Mouse (Mus musculus) kidney, adult 2 months (tissue): ENCODE measurements at regions not wholly inside any gene's neighbourhood (a gene's known extent, or its start where the extent isn't known, plus 50 kb on each side); places are given as distances from the start of the nearest gene placed in this dataset.

ENCODE experiments used
- CTCF ChIP-seq: fragments of 200-500 bp; conservative IDR thresholded peaks from 2 replicates; pipeline ENCODE4 v1.5.1; 2011; ENCODE audit warnings: low read depth, mild to moderate bottlenecking, control low read depth, low read length, moderate library complexity, mixed read lengths; ENCODE audit not compliant: insufficient read depth, insufficient read length
- POLR2A ChIP-seq: fragments of 200-500 bp; IDR thresholded peaks from one replicate; pipeline ENCODE4 v1.6.1; 2011; ENCODE audit warnings: low read depth, low read length, control low read depth

DNA sequence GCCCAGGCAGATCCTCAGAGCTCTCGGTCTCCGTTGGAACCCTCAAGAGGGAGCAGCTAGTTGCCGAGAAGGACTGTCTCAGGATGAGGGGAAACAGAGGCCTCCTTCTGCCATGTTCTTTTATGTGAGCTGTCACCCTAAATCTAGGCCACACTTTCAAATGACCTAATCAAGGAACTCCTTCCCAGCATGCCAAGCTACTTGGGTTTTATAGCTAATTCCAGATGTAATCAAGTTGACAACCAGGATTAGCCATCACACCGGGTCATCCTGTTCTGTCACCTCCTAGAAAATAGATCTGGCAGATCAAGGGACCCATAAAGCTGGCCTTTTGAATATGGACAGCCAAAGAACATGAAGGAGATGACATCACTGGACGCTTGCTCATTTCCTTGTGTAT lies 267.7 kb upstream of the Pabpc6 start:
- TF ChIP-seq POLR2A (no peak), CTCF (no peak)
